Mouse (Mus musculus): ENCODE measurements around the gene Zfp94. TPM values are rescaled to one million over a fixed set of nuclear protein-coding genes. Genes with fewer than 3 reads are reported as not detected.
A peak's percentile ranks its signal among the peaks of the same experiment; 100 is the strongest.

Gene Zfp94
- polyA plus RNA-seq, 1 experiment from 2014 or later = 12.2 TPM

GRCm38 (mm10) chr7:24269256-24269655, 47.2 kb downstream of the Zfp94 start:
- no peak for ATAC-seq (ENCODE audit: insufficient number of reproducible peaks, low FRiP score, low TSS enrichment, low read depth)
- Histone ChIP-seq H3K4me3 (no peak overlapping the region), H3K27me3 (no peaks in the 10 kb centered on the region), H3K4me1 (peaks cover 5% of the 10 kb centered on the region), H3K27ac (no peak overlapping the region), H3K4me2 (no peak overlapping the region), H3K9ac (no peak overlapping the region), H3K9me3 (no peaks in the 10 kb centered on the region), H3K36me3 (peaks cover 13% of the 10 kb centered on the region)
- 77% methylated on average over 3 of the region's 3 CpGs for WGBS

DNA sequence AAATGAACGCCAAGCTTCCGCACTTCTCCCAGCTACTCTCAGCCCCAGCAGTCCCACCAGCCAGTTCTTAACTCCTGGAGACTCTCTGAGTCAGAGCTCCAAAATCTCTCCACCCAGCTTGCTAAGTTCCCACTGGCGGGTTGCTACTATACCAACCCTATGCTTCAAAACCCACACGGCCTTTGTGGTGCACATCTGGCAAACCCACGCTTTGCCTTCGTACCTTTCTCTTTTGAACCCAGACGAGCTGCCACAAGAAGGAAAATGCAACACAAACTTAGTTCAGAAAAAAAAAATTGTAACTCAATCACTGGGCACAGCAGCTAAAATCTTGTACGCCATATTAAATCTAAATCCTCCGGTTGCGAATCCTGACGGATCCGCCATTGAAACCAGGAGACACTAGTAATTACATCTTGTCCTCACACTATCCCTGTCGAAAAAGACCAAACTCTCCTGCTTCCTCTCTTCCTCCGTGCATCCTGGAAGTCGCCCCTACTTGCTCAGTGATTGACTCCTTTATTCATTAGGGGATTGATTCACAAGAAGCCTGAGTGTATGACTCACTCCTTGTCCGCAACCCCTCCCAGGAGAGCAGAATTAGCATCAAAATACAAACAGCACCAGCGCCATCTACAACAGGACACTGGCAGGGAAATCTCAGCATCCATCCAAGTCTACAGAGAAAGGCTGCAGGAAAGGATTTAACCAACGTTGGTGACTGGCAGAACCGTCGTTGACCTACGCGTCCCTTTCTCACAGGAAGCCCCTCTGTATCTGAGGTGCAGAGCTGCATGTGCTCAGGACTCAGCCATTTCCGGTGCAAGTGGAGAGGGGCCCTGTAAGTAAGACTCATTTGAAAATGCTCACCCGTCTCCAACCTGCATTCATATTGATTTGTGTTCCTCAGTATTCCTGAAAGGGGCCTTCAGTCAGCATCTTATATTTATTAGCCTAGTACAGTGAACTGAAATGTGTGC, 48.0 kb downstream of the Zfp94 start:
- no peaks in the 10 kb centered on the region for H3K27me3 ChIP-seq
- H3K27ac ChIP-seq = no peak overlapping the region
- H3K9me3 ChIP-seq = no peaks in the 10 kb centered on the region
- WGBS = 77% methylated on average over 24 of the region's 24 CpGs
- no peak overlapping the region for H3K9ac ChIP-seq
- no peak for ATAC-seq (ENCODE audit: insufficient number of reproducible peaks, low FRiP score, low TSS enrichment, low read depth)
- H3K36me3 ChIP-seq = peaks cover 5% of the 10 kb centered on the region
- H3K4me1 ChIP-seq = peaks cover 5% of the 10 kb centered on the region
- H3K4me2 ChIP-seq = no peak overlapping the region
- no peak overlapping the region for H3K4me3 ChIP-seq

DNA sequence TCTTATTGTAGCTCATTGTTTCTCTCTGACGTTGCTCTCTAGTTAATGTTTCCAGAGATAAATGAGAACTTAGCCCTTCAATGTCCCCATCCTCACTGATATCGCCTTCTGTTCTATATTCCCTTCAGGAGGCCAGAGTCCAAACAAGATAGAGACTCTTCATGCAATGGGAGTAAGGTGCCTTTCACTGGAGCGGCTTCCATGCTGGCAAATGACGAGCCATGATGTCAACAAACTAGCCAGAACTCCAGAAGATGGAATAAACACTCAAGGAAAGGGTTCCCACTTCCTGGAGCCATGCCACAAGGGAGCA, 56.5 kb downstream of the Zfp94 start:
- H3K4me3 ChIP-seq = no peak overlapping the region
- H3K36me3 ChIP-seq = peaks cover 30% of the 10 kb centered on the region
- H3K4me2 ChIP-seq = no peak overlapping the region
- H3K9me3 ChIP-seq = no peaks in the 10 kb centered on the region
- no peaks in the 10 kb centered on the region for H3K27me3 ChIP-seq
- no peak for ATAC-seq (ENCODE audit: insufficient number of reproducible peaks, low FRiP score, low TSS enrichment, low read depth)
- no peak overlapping the region for H3K27ac ChIP-seq
- WGBS = 92% methylated on average over 4 of the region's 4 CpGs
- H3K9ac ChIP-seq = no peak overlapping the region
- peaks cover 10% of the 10 kb centered on the region for H3K4me1 ChIP-seq

GRCm38 (mm10) chr7:24259306-24259999, 57.0 kb downstream of the Zfp94 start:
- Histone ChIP-seq H3K4me3 (no peak overlapping the region), H3K27me3 (no peaks in the 10 kb centered on the region), H3K36me3 (peaks cover 30% of the 10 kb centered on the region), H3K4me2 (no peak overlapping the region), H3K27ac (no peak overlapping the region), H3K9me3 (no peaks in the 10 kb centered on the region), H3K4me1 (peaks cover 10% of the 10 kb centered on the region), H3K9ac (no peak overlapping the region)
- 92% methylated on average over 13 of the region's 13 CpGs for WGBS
- no peak for ATAC-seq (ENCODE audit: insufficient number of reproducible peaks, low FRiP score, low TSS enrichment, low read depth)

DNA sequence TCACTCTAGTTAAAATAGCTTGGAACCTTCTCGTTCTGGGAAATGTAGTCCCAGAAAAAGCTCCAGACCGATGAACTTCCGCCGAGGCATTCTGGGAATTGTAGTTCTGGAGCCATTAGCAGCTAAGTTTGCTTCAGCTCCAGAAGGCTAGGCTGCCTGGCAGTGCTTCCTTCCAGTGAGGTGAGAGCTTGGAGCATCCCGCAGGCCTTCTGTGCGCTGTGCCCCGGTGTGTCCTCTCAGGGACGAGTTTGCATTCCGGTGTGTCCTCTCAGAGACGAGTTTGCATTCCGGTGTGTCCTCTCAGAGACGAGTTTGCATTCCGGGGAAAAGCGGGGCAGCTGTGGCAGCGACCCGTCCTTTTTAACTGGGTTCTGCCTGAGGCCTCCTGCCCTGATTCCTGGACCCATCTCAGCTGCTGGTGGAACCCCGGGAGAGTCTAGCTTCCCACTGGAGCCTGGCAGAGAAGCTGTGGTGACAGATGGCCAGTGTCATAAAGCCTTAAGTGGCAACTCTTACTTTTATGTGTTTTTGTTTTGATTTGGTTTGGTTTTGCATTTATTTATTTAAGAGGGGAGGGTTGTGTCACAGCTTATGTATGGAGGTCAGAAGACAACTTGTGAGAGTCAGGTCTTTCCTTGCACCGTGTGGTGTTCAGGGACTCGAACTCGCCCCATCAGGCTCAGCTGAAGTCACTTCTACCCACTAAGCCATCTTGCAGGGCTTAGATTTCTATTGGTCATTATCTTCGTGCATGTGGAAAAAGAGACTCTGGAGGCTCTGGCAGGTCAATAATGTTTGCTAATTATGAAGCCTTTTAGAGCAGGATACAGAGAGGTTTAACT, 61.6 kb downstream of the Zfp94 start, which contains the start of gene Zfp108:
Gene Zfp108, plus strand, starts transcription at position 162 of the 842 bp plus-strand sequence.
- WGBS = 17% methylated on average over 21 of the region's 21 CpGs
- peak; percentile 86 for ATAC-seq (ENCODE audit: insufficient number of reproducible peaks, low FRiP score, low TSS enrichment, low read depth)
- Histone ChIP-seq H3K27me3 (no peaks in the 10 kb centered on the region), H3K9me3 (no peaks in the 10 kb centered on the region), H3K9ac (peak within 1 kb of the TSS; percentile 58), H3K4me3 (peak within 1 kb of the TSS; percentile 62), H3K27ac (peak within 1 kb of the TSS; percentile 50; the same call in 1 of the 2 replicates), H3K4me2 (peak within 1 kb of the TSS; percentile 57), H3K4me1 (peaks cover 10% of the 10 kb centered on the region), H3K36me3 (peaks cover 10% of the 10 kb centered on the region; the same call in 1 of the 2 replicates)

- H3K9me3 ChIP-seq = no peaks in the 10 kb centered on the region
- no peaks in the 10 kb centered on the region for H3K27me3 ChIP-seq
- peaks cover 10% of the 10 kb centered on the region for H3K4me1 ChIP-seq
- no peak overlapping the region for H3K27ac ChIP-seq
- peak overlapping the region; percentile 57 for H3K4me2 ChIP-seq
- no peak overlapping the region for H3K9ac ChIP-seq
- H3K4me3 ChIP-seq = peak overlapping the region; percentile 62
- 0 out of 2 replicates have a peak, but pooled peaks cover 1% of the 10 kb centered on the region for H3K36me3 ChIP-seq
- WGBS = 59% methylated on average over 9 of the region's 9 CpGs
- ATAC-seq (ENCODE audit: insufficient number of reproducible peaks, low FRiP score, low TSS enrichment, low read depth) = no peak
Measured at GRCm38 (mm10) chr7:24253779-24254615, 62.5 kb downstream of the Zfp94 start.

Small RNAs within 50 kb of the gene (microRNA-seq; reads per million reads assigned to microRNA genes)
- not detected for gene Gm27592

Other genes with a start within 250 kb of the Zfp94 start
- 19.1 and 20.4 TPM in 2 replicates for gene Zfp180, start 234.7 kb downstream of the Zfp94 start, polyA plus RNA-seq (2015; fragmentation: Nextera tagmentation; extraction: Ambion mirVana)
- 6.9 and 7.9 TPM in 2 replicates for gene Zfp112, start 204.4 kb downstream of the Zfp94 start, polyA plus RNA-seq (2015; fragmentation: Nextera tagmentation; extraction: Ambion mirVana)
- gene Zfp235, start 182.5 kb downstream of the Zfp94 start, polyA plus RNA-seq (2015; fragmentation: Nextera tagmentation; extraction: Ambion mirVana) = 16.9 and 19.7 TPM in 2 replicates
- 5.2 and 6.1 TPM in 2 replicates for gene Zfp114, start 141.6 kb downstream of the Zfp94 start, polyA plus RNA-seq (2015; fragmentation: Nextera tagmentation; extraction: Ambion mirVana)
- gene Zfp111, start 105.2 kb downstream of the Zfp94 start, polyA plus RNA-seq (2015; fragmentation: Nextera tagmentation; extraction: Ambion mirVana) = 10.4 and 11.7 TPM in 2 replicates
- gene Zfp109, start 79.1 kb downstream of the Zfp94 start, polyA plus RNA-seq (2015; fragmentation: Nextera tagmentation; extraction: Ambion mirVana) = 4.7 and 5.1 TPM in 2 replicates
- gene Zfp108, start 61.9 kb downstream of the Zfp94 start, polyA plus RNA-seq (2015; fragmentation: Nextera tagmentation; extraction: Ambion mirVana) = 5.5 and 6.1 TPM in 2 replicates
- 9.1 and 10.2 TPM in 2 replicates for gene Zfp93, start 46.2 kb downstream of the Zfp94 start, polyA plus RNA-seq (2015; fragmentation: Nextera tagmentation; extraction: Ambion mirVana)
- 39.6 and 49.2 TPM in 2 replicates for gene Zfp61, start 15.4 kb downstream of the Zfp94 start, polyA plus RNA-seq (2015; fragmentation: Nextera tagmentation; extraction: Ambion mirVana)
- not detected in 2 replicates for gene Tescl, start 17.3 kb upstream of the Zfp94 start, polyA plus RNA-seq (2015; fragmentation: Nextera tagmentation; extraction: Ambion mirVana)
- 55.8 and 59.7 TPM in 2 replicates for gene Lypd5, start 32.5 kb upstream of the Zfp94 start, polyA plus RNA-seq (2015; fragmentation: Nextera tagmentation; extraction: Ambion mirVana)
- 3.0 and 3.4 TPM in 2 replicates for gene Kcnn4, start 53.6 kb upstream of the Zfp94 start, polyA plus RNA-seq (2015; fragmentation: Nextera tagmentation; extraction: Ambion mirVana)
- gene Smg9, start 83.0 kb upstream of the Zfp94 start, polyA plus RNA-seq (2015; fragmentation: Nextera tagmentation; extraction: Ambion mirVana) = 23.2 and 23.6 TPM in 2 replicates
- gene Irgc1, start 135.6 kb upstream of the Zfp94 start, polyA plus RNA-seq (2015; fragmentation: Nextera tagmentation; extraction: Ambion mirVana) = 0.17 TPM in 1 of 2 replicates, not detected in the other
- gene Plaur, start 145.8 kb upstream of the Zfp94 start, polyA plus RNA-seq (2015; fragmentation: Nextera tagmentation; extraction: Ambion mirVana) = 8.1 and 10.1 TPM in 2 replicates
- 5.0 and 6.3 TPM in 2 replicates for gene Cadm4, start 165.4 kb upstream of the Zfp94 start, polyA plus RNA-seq (2015; fragmentation: Nextera tagmentation; extraction: Ambion mirVana)
- 40.8 and 44.3 TPM in 2 replicates for gene Zfp428, start 190.3 kb upstream of the Zfp94 start, polyA plus RNA-seq (2015; fragmentation: Nextera tagmentation; extraction: Ambion mirVana)
- gene AC161166.1, start 195.8 kb upstream of the Zfp94 start, polyA plus RNA-seq (2015; fragmentation: Nextera tagmentation; extraction: Ambion mirVana) = 0.32 TPM in 2 replicates
- gene Irgq, start 214.0 kb upstream of the Zfp94 start, polyA plus RNA-seq (2015; fragmentation: Nextera tagmentation; extraction: Ambion mirVana) = 8.2 and 8.3 TPM in 2 replicates
- 5.1 and 7.8 TPM in 2 replicates for gene Pinlyp, start 229.5 kb upstream of the Zfp94 start, polyA plus RNA-seq (2015; fragmentation: Nextera tagmentation; extraction: Ambion mirVana)
- gene Xrcc1, start 229.6 kb upstream of the Zfp94 start, polyA plus RNA-seq (2015; fragmentation: Nextera tagmentation; extraction: Ambion mirVana) = 110 and 125 TPM in 2 replicates